Mouse (Mus musculus): ENCODE measurements around the gene Ybx2. TPM values are rescaled to one million over a fixed set of nuclear protein-coding genes. Genes with fewer than 3 reads are reported as not detected.
"Not testable (repeated sequence)": the region's sequence is repeated elsewhere in the genome, so short reads cannot be mapped to it uniquely, and the experiment has no call there.

The Ybx2 gene
- polyA plus RNA-seq, 1 experiment from 2014 or later: 14.0 TPM

GRCm38 (mm10) chr11:69922796-69923195 is 12.8 kb upstream of the Ybx2 start:
- Histone ChIP-seq H3K36me3 (peaks cover 16% of the 10 kb centered on the region), H3K27me3 (no peaks in the 10 kb centered on the region), H3K9ac (replicated peaks) (no peak overlapping the region; the same call in 1 of the 2 replicates), H3K27ac (0 out of 2 replicates have a peak overlapping the region, but pooled peaks have one; percentile 30), H3K4me2 (peak overlapping the region; percentile 87), H3K9me3 (no peaks in the 10 kb centered on the region), H3K4me3 (replicated peaks) (no peak overlapping the region), H3K4me1 (replicated peaks) (peaks cover 22% of the 10 kb centered on the region)
- WGBS: 66% methylated on average over 3 of the region's 3 CpGs
- ATAC-seq (ENCODE audit: insufficient number of reproducible peaks, insufficient read depth, low FRiP score, low TSS enrichment, low read depth): no peak

GRCm38 (mm10) chr11:69927501-69927900 is 8.1 kb upstream of the Ybx2 start:
- no peaks in the 10 kb centered on the region for H3K27me3 ChIP-seq
- H3K4me1 ChIP-seq (replicated peaks): peaks cover 5% of the 10 kb centered on the region; the same call in 1 of the 2 replicates
- no peak overlapping the region for H3K9ac ChIP-seq (replicated peaks)
- no peaks in the 10 kb centered on the region for H3K9me3 ChIP-seq
- WGBS: 94% methylated on average over 2 of the region's 2 CpGs
- no peak overlapping the region for H3K4me2 ChIP-seq
- H3K27ac ChIP-seq: no peak overlapping the region
- no peak overlapping the region for H3K4me3 ChIP-seq (replicated peaks)
- no peak; the same call in 1 of the 2 replicates for ATAC-seq (ENCODE audit: insufficient number of reproducible peaks, insufficient read depth, low FRiP score, low TSS enrichment, low read depth)
- no peaks in the 10 kb centered on the region for H3K36me3 ChIP-seq

GRCm38 (mm10) chr11:69929712-69930111 is 5.9 kb upstream of the Ybx2 start:
- no peaks in the 10 kb centered on the region for H3K27me3 ChIP-seq
- no peak for ATAC-seq (ENCODE audit: insufficient number of reproducible peaks, insufficient read depth, low FRiP score, low TSS enrichment, low read depth)
- no peaks in the 10 kb centered on the region for H3K36me3 ChIP-seq
- H3K4me3 ChIP-seq (replicated peaks): no peak overlapping the region
- no peak overlapping the region for H3K4me2 ChIP-seq
- WGBS: 79% methylated on average over 4 of the region's 4 CpGs
- H3K9ac ChIP-seq (replicated peaks): no peak overlapping the region
- H3K4me1 ChIP-seq (replicated peaks): no peaks in the 10 kb centered on the region
- no peak overlapping the region for H3K27ac ChIP-seq
- no peaks in the 10 kb centered on the region for H3K9me3 ChIP-seq

GRCm38 (mm10) chr11:69930176-69930575 is 5.4 kb upstream of the Ybx2 start:
- H3K4me3 ChIP-seq (replicated peaks); ATAC-seq (ENCODE audit: insufficient number of reproducible peaks, insufficient read depth, low FRiP score, low TSS enrichment, low read depth); H3K9ac ChIP-seq (replicated peaks); H3K4me1 ChIP-seq (replicated peaks); H3K36me3 ChIP-seq; H3K27me3 ChIP-seq; H3K4me2 ChIP-seq; H3K27ac ChIP-seq; H3K9me3 ChIP-seq: not testable (repeated sequence)
- 84% methylated on average over 8 of the region's 8 CpGs for WGBS

GRCm38 (mm10) chr11:69930967-69931537 is 4.5 kb upstream of the Ybx2 start:
- Histone ChIP-seq H3K27me3 (peaks cover 5% of the 10 kb centered on the region; the same call in 1 of the 2 replicates), H3K36me3 (no peaks in the 10 kb centered on the region), H3K9me3 (no peaks in the 10 kb centered on the region), H3K27ac (no peak overlapping the region), H3K9ac (replicated peaks) (no peak overlapping the region), H3K4me3 (replicated peaks) (no peak overlapping the region), H3K4me1 (replicated peaks) (peaks cover 8% of the 10 kb centered on the region), H3K4me2 (no peak overlapping the region)
- WGBS: 72% methylated on average over 3 of the region's 3 CpGs
- no peak for ATAC-seq (ENCODE audit: insufficient number of reproducible peaks, insufficient read depth, low FRiP score, low TSS enrichment, low read depth)

- no peak for ATAC-seq (ENCODE audit: insufficient number of reproducible peaks, insufficient read depth, low FRiP score, low TSS enrichment, low read depth)
- 66% methylated on average over 8 of the region's 8 CpGs for WGBS
- peaks cover 15% of the 10 kb centered on the region for H3K4me1 ChIP-seq (replicated peaks)
- H3K9ac ChIP-seq (replicated peaks): no peak overlapping the region
- H3K4me3 ChIP-seq (replicated peaks): no peak overlapping the region
- no peak overlapping the region for H3K4me2 ChIP-seq
- no peaks in the 10 kb centered on the region for H3K36me3 ChIP-seq
- no peak overlapping the region for H3K27ac ChIP-seq
- no peaks in the 10 kb centered on the region for H3K9me3 ChIP-seq
- peaks cover 12% of the 10 kb centered on the region for H3K27me3 ChIP-seq
Observed at GRCm38 (mm10) chr11:69931769-69932168, 3.8 kb upstream of the Ybx2 start.

GRCm38 (mm10) chr11:69932254-69932653 is 3.3 kb upstream of the Ybx2 start:
- Histone ChIP-seq H3K27me3 (peaks cover 17% of the 10 kb centered on the region), H3K9me3 (no peaks in the 10 kb centered on the region), H3K27ac (no peak overlapping the region), H3K4me2 (no peak overlapping the region), H3K36me3 (no peaks in the 10 kb centered on the region), H3K9ac (replicated peaks) (no peak overlapping the region), H3K4me3 (replicated peaks) (no peak overlapping the region), H3K4me1 (replicated peaks) (peaks cover 20% of the 10 kb centered on the region)
- WGBS: 33% methylated on average over 3 of the region's 3 CpGs
- no peak for ATAC-seq (ENCODE audit: insufficient number of reproducible peaks, insufficient read depth, low FRiP score, low TSS enrichment, low read depth)

GRCm38 (mm10) chr11:69933066-69933465 is 2.5 kb upstream of the Ybx2 start:
- WGBS: 81% methylated on average over 4 of the region's 4 CpGs
- no peak overlapping the region for H3K4me3 ChIP-seq (replicated peaks)
- H3K36me3 ChIP-seq: no peaks in the 10 kb centered on the region
- H3K4me2 ChIP-seq: no peak overlapping the region
- peaks cover 26% of the 10 kb centered on the region for H3K4me1 ChIP-seq (replicated peaks)
- H3K27me3 ChIP-seq: peaks cover 18% of the 10 kb centered on the region
- ATAC-seq (ENCODE audit: insufficient number of reproducible peaks, insufficient read depth, low FRiP score, low TSS enrichment, low read depth): no peak
- no peak overlapping the region for H3K9ac ChIP-seq (replicated peaks)
- H3K9me3 ChIP-seq: no peaks in the 10 kb centered on the region
- no peak overlapping the region for H3K27ac ChIP-seq

GRCm38 (mm10) chr11:69934169-69934568 is 1.4 kb upstream of the Ybx2 start:
- Histone ChIP-seq H3K4me1 (replicated peaks) (peaks cover 36% of the 10 kb centered on the region), H3K27me3 (peaks cover 18% of the 10 kb centered on the region), H3K36me3 (no peaks in the 10 kb centered on the region), H3K9me3 (no peaks in the 10 kb centered on the region), H3K4me3 (replicated peaks) (peak overlapping the region; percentile 19), H3K27ac (no peak overlapping the region), H3K9ac (replicated peaks) (no peak overlapping the region), H3K4me2 (peak overlapping the region; percentile 48)
- ATAC-seq (ENCODE audit: insufficient number of reproducible peaks, insufficient read depth, low FRiP score, low TSS enrichment, low read depth): no peak
- WGBS: 1% methylated on average over 18 of the region's 18 CpGs

GRCm38 (mm10) chr11:69934681-69935080 is 915 bp upstream of the Ybx2 start:
- Histone ChIP-seq H3K36me3 (no peaks in the 10 kb centered on the region), H3K27me3 (peaks cover 18% of the 10 kb centered on the region), H3K4me3 (replicated peaks) (peak overlapping the region; percentile 19), H3K4me1 (replicated peaks) (peaks cover 36% of the 10 kb centered on the region), H3K9me3 (no peaks in the 10 kb centered on the region), H3K9ac (replicated peaks) (no peak overlapping the region), H3K27ac (no peak overlapping the region), H3K4me2 (peak overlapping the region; percentile 100)
- no peak for ATAC-seq (ENCODE audit: insufficient number of reproducible peaks, insufficient read depth, low FRiP score, low TSS enrichment, low read depth)
- WGBS: 21% methylated on average over 6 of the region's 6 CpGs

- H3K27ac ChIP-seq: 0 out of 2 replicates have a peak overlapping the region, but pooled peaks have one; percentile 17
- ATAC-seq (ENCODE audit: insufficient number of reproducible peaks, insufficient read depth, low FRiP score, low TSS enrichment, low read depth): no peak
- peak overlapping the region; percentile 100 for H3K4me2 ChIP-seq
- H3K9ac ChIP-seq (replicated peaks): peak overlapping the region; percentile 75
- no peaks in the 10 kb centered on the region for H3K9me3 ChIP-seq
- 0 out of 2 replicates have a peak, but pooled peaks cover 2% of the 10 kb centered on the region for H3K36me3 ChIP-seq
- under 1% methylated on average over 30 of the region's 30 CpGs for WGBS
- peaks cover 18% of the 10 kb centered on the region for H3K27me3 ChIP-seq
- H3K4me3 ChIP-seq (replicated peaks): peak overlapping the region; percentile 70
- peaks cover 36% of the 10 kb centered on the region for H3K4me1 ChIP-seq (replicated peaks)
Observed at GRCm38 (mm10) chr11:69936156-69936555, 560 bp downstream of the Ybx2 start.

Measured in limb, embryonic 12.5 days (tissue).